Mouse (Mus musculus) myocyte (in vitro differentiated cells): ENCODE data around the gene Cfd. TPM values are rescaled to one million over a fixed set of nuclear protein-coding genes. Genes with fewer than 3 reads are reported as not detected.

Experiments
- H3K27me3 ChIP-seq: one replicate; pipeline ENCODE4 v1.6.1; 2011; ENCODE audit not compliant: control insufficient read depth, insufficient read depth, insufficient read length
- H3K36me3 ChIP-seq: one replicate; pipeline ENCODE4 v1.6.1; 2011; ENCODE audit not compliant: control insufficient read depth, insufficient read depth
- H3K4me2 ChIP-seq: one replicate; pipeline ENCODE4 v1.6.1; 2011; ENCODE audit warnings: low read depth, control low read depth
- H3K4me3 ChIP-seq: one replicate; pipeline ENCODE4 v1.5.1; 2011; ENCODE audit warnings: mild to moderate bottlenecking, control low read depth, moderate library complexity
- H3K79me2 ChIP-seq: one replicate; pipeline ENCODE4 v1.6.1; 2011; ENCODE audit not compliant: control insufficient read depth, insufficient read depth
- H3ac ChIP-seq: one replicate; pipeline ENCODE4 v1.6.1; 2011; ENCODE audit not compliant: control insufficient read depth, insufficient read length
- CEBPB ChIP-seq: IDR thresholded peaks from 2 replicates; pipeline ENCODE4 v1.6.1; 2011; ENCODE audit warnings: mild to moderate bottlenecking, moderate library complexity; ENCODE audit not compliant: poor library complexity, insufficient read depth, severe bottlenecking
- E2F4 ChIP-seq: IDR thresholded peaks from one replicate; pipeline ENCODE4 v1.6.1; 2011; ENCODE audit warnings: mild to moderate bottlenecking, control low read depth, moderate library complexity; ENCODE audit not compliant: insufficient read depth
- MAX ChIP-seq: IDR thresholded peaks from one replicate; pipeline ENCODE4 v1.6.1; 2011; ENCODE audit warnings: low read depth, mild to moderate bottlenecking, control low read depth
- MYOD1 ChIP-seq, 3 experiments: IDR thresholded peaks; one replicate each; pipeline ENCODE4 v1.6.1; 2011; ENCODE audit warnings: control low read depth in 2 of 3, low read depth in 2 of 3, mild to moderate bottlenecking in 2 of 3, moderate library complexity in 1 of 3; ENCODE audit not compliant: insufficient read length in 2 of 3, control insufficient read depth in 1 of 3
- MYOG ChIP-seq, 3 experiments: IDR thresholded peaks; one replicate each; pipeline ENCODE4 v1.6.1; 2011; ENCODE audit warnings: control low read depth in 2 of 3, low read depth in 2 of 3, mild to moderate bottlenecking in 2 of 3; ENCODE audit not compliant: insufficient read length in 2 of 3, control insufficient read depth in 1 of 3, insufficient read depth in 1 of 3
- POLR2A ChIP-seq: IDR thresholded peaks from one replicate; pipeline ENCODE4 v1.6.1; 2011; ENCODE audit warnings: low read depth, mild to moderate bottlenecking, control low read depth, moderate library complexity; ENCODE audit not compliant: insufficient read length
- POLR2AphosphoS2 ChIP-seq: IDR thresholded peaks from one replicate; pipeline ENCODE4 v1.6.1; 2011; ENCODE audit warnings: low read depth, control low read depth; ENCODE audit not compliant: insufficient read length
- REST ChIP-seq: IDR thresholded peaks from one replicate; pipeline ENCODE4 v1.6.1; 2011; ENCODE audit warnings: mild to moderate bottlenecking, control low read depth, moderate library complexity; ENCODE audit not compliant: insufficient read depth, insufficient read length
- SRF ChIP-seq: IDR thresholded peaks from one replicate; pipeline ENCODE4 v1.6.1; 2011; ENCODE audit warnings: low read depth; ENCODE audit not compliant: control insufficient read depth, insufficient read length
- TCF12 ChIP-seq: IDR thresholded peaks from one replicate; pipeline ENCODE4 v1.6.1; 2011; ENCODE audit warnings: mild to moderate bottlenecking, control low read depth; ENCODE audit not compliant: poor library complexity, insufficient read depth, severe bottlenecking
- TCF3 ChIP-seq: IDR thresholded peaks from one replicate; pipeline ENCODE4 v1.6.1; 2011; ENCODE audit warnings: low read depth, control low read depth; ENCODE audit not compliant: insufficient read length
- USF1 ChIP-seq: IDR thresholded peaks from one replicate; pipeline ENCODE4 v1.6.1; 2011; ENCODE audit warnings: low read depth, mild to moderate bottlenecking, control low read depth, moderate library complexity
- polyA plus RNA-seq: library from polyadenylated mRNA; unstranded; fragments of >200 nt; fragmentation: generic; extraction: Trizol; gene quantifications from one replicate; pipeline ENCODE4 v1.2.1, GENCODE M21; 2012; ENCODE audit warnings: missing spikeins

Cfd gene
- polyA plus RNA-seq, 1 experiment: not detected

DNA sequence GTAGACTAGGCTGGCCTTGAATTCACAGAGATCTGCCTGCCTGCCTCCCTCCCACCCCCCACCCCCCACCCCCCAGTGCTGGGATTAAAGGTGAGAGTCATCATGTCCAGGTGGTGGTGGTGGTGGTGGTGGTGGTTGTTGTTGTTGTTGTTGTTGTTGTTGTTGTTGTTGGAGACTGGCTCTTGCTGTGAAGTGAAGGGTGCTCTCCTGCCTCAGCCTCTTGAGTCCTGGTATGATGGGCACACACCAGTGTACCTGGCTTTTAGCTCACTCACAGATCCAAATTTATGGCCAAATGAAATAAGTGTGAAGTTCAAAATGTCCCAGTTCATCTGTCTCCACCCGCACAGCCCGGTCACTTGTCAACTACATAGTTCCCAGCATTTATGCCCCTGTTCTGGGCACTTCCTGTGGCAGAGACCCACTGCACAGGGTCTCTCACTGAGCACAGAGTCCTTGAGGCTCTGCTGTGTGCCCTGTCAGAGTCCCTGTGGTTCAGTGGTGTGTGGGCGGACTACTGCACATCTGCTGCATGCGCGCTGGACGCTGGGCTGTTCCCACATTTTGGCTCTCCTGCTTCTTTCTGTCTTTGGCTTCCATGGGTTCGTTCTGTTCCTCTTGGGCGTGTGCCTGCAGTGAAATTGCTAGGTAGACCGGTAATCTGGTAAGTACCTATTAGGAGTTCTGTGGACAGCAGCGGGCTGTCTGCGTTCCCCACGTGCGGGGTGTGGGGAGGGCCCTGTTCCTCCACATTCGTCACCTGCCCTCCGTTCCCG, 44.3 kb downstream of the Cfd start:
- no peak overlapping the region for H3K4me3 ChIP-seq
- no peaks in the 10 kb centered on the region for H3K79me2 ChIP-seq
- H3K4me2 ChIP-seq: peak overlapping the region; percentile 47
- no peak overlapping the region for H3ac ChIP-seq
- peaks cover 5% of the 10 kb centered on the region for H3K36me3 ChIP-seq
- no peak for TF ChIP-seq MAX
- TF ChIP-seq MYOG (IDR thresholded peaks at IDR 0.05; ENCODE audit: control insufficient read depth in 1 of 3, insufficient read depth in 1 of 3, insufficient read length in 2 of 3, low read depth in 2 of 3): peak in 2 of 3 experiments; percentile 49 to 66
- TF ChIP-seq MYOD1 (IDR thresholded peaks at IDR 0.05; ENCODE audit: control insufficient read depth in 1 of 3, insufficient read length in 2 of 3, low read depth in 2 of 3): peak in 2 of 3 experiments; percentile 73 to 79
- H3K27me3 ChIP-seq: no peaks in the 10 kb centered on the region

GRCm38 (mm10) chr10:79936284-79936910, 45.7 kb downstream of the Cfd start:
- Histone ChIP-seq H3ac (no peak overlapping the region), H3K4me3 (no peak overlapping the region), H3K4me2 (peak overlapping the region; percentile 71), H3K79me2 (no peaks in the 10 kb centered on the region), H3K36me3 (peaks cover 1% of the 10 kb centered on the region), H3K27me3 (no peaks in the 10 kb centered on the region)
- TF ChIP-seq SRF: no peak
- TF ChIP-seq MYOG (IDR thresholded peaks at IDR 0.05; ENCODE audit: control insufficient read depth in 1 of 3, insufficient read depth in 1 of 3, insufficient read length in 2 of 3, low read depth in 2 of 3): no peak
- TF ChIP-seq MAX: no peak
- no peak for TF ChIP-seq MYOD1 (IDR thresholded peaks at IDR 0.05; ENCODE audit: control insufficient read depth in 1 of 3, insufficient read length in 2 of 3, low read depth in 2 of 3)
- no peak for TF ChIP-seq TCF3

DNA sequence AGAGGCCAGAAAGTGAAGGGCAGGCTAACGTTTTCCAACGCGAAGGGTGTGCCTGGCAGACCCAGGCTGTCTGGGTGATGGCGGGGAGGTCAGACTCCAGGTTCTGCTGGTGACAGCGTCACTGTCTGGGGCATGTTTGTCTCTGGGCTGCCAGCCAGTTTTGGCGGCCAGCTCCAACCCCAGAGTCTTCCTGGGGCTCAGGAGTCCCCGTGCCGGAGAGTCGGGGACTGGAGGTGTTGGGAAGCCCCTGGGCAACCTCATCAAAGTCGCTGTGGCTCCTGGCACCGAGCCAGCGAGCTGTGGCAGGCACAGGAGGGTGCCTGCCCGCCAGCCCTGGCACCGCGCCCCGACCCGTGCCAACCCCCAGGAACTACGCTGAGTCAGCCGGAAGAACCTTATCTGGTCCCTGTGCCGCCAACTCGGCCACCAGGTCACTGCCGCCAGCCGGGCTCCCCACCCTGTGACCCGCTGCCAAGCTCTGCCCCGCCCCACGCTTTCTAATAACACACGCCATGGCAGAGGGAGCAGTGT, 46.3 kb downstream of the Cfd start:
- no peak for TF ChIP-seq CEBPB
- no peak for TF ChIP-seq E2F4
- no peak for TF ChIP-seq MAX
- TF ChIP-seq TCF12: no peak
- TF ChIP-seq POLR2AphosphoS2: no peak
- no peak for TF ChIP-seq POLR2A
- peak in 2 of 3 experiments; percentile 48 to 85 for TF ChIP-seq MYOG (IDR thresholded peaks at IDR 0.05; ENCODE audit: control insufficient read depth in 1 of 3, insufficient read depth in 1 of 3, insufficient read length in 2 of 3, low read depth in 2 of 3)
- no peak for TF ChIP-seq USF1
- peak; percentile 97 for TF ChIP-seq SRF
- no peak for TF ChIP-seq REST
- TF ChIP-seq MYOD1 (IDR thresholded peaks at IDR 0.05; ENCODE audit: control insufficient read depth in 1 of 3, insufficient read length in 2 of 3, low read depth in 2 of 3): peak in 1 of 3 experiments; percentile 65
- TF ChIP-seq TCF3: peak; percentile 43
- Histone ChIP-seq H3K79me2 (no peaks in the 10 kb centered on the region), H3K27me3 (no peaks in the 10 kb centered on the region), H3K4me2 (peak overlapping the region; percentile 71), H3K4me3 (no peak overlapping the region), H3K36me3 (no peaks in the 10 kb centered on the region), H3ac (no peak overlapping the region)

GRCm38 (mm10) chr10:79937775-79938526, 47.3 kb downstream of the Cfd start:
- no peaks in the 10 kb centered on the region for H3K36me3 ChIP-seq

DNA sequence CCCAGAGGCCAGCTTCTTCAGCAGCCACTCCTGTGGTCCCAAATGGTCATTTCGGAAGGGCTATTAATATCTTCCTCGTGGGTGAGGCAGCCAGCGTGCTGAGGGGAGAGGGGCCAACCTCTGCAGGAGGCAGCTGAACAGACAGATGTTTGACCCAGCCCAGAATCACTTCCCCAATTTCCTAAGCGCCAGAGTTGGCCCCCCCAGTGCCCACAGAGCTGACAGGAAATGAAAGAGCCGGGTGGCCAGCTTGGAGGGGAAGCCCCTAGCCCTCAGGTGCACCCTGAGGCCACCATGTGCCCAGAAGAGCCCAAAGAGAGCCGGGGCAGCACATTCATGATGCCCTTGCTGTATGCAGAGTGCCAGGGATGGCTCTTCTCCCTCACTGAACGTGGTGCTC, 50.1 kb downstream of the Cfd start:
- Histone ChIP-seq H3K27me3 (no peaks in the 10 kb centered on the region), H3K4me3 (no peak overlapping the region), H3ac (no peak overlapping the region), H3K4me2 (no peak overlapping the region), H3K79me2 (no peaks in the 10 kb centered on the region), H3K36me3 (no peaks in the 10 kb centered on the region)
- TF ChIP-seq MAX (no peak), MYOD1 (IDR thresholded peaks at IDR 0.05; ENCODE audit: control insufficient read depth in 1 of 3, insufficient read length in 2 of 3, low read depth in 2 of 3) (peak in 1 of 3 experiments; percentile 38), MYOG (IDR thresholded peaks at IDR 0.05; ENCODE audit: control insufficient read depth in 1 of 3, insufficient read depth in 1 of 3, insufficient read length in 2 of 3, low read depth in 2 of 3) (peak in 1 of 3 experiments; percentile 37)

More at GRCm38 (mm10) chr10:79937775-79938526, 47.3 kb downstream of the Cfd start:
- no peak overlapping the region for H3K4me3 ChIP-seq
- no peak overlapping the region for H3ac ChIP-seq
- no peaks in the 10 kb centered on the region for H3K27me3 ChIP-seq
- peak overlapping the region; percentile 71 for H3K4me2 ChIP-seq
- no peaks in the 10 kb centered on the region for H3K79me2 ChIP-seq
- no peak for TF ChIP-seq POLR2A
- no peak for TF ChIP-seq REST
- no peak for TF ChIP-seq POLR2AphosphoS2

Other genes with a start within 250 kb of the Cfd start
- not detected for gene Odf3l2, start 245.1 kb upstream of the Cfd start, polyA plus RNA-seq
- gene Madcam1, start 226.3 kb upstream of the Cfd start, polyA plus RNA-seq: not detected
- gene Tpgs1, start 221.5 kb upstream of the Cfd start, polyA plus RNA-seq: 80.2 TPM
- 299 TPM for gene Cdc34, start 208.7 kb upstream of the Cfd start, polyA plus RNA-seq
- 0.71 TPM for gene Gzmm, start 201.8 kb upstream of the Cfd start, polyA plus RNA-seq
- gene Bsg, start 186.4 kb upstream of the Cfd start, polyA plus RNA-seq: 1,268 TPM
- gene Hcn2, start 174.2 kb upstream of the Cfd start, polyA plus RNA-seq: 0.35 TPM
- gene Polrmt, start 144.3 kb upstream of the Cfd start, polyA plus RNA-seq: 82.3 TPM
- gene Fgf22, start 135.8 kb upstream of the Cfd start, polyA plus RNA-seq: 0.26 TPM
- 91.3 TPM for gene Rnf126, start 123.9 kb upstream of the Cfd start, polyA plus RNA-seq
- 28.9 TPM for gene Fstl3, start 113.6 kb upstream of the Cfd start, polyA plus RNA-seq
- 0.07 TPM for gene Prss57, start 99.9 kb upstream of the Cfd start, polyA plus RNA-seq
- 70.0 TPM for gene Palm, start 97.3 kb upstream of the Cfd start, polyA plus RNA-seq
- gene Misp, start 69.9 kb upstream of the Cfd start, polyA plus RNA-seq: 0.06 TPM
- 158 TPM for gene Ptbp1, start 36.4 kb upstream of the Cfd start, polyA plus RNA-seq
- gene Prtn3, start 16.4 kb upstream of the Cfd start, polyA plus RNA-seq: 0.22 TPM
- gene Plppr3, start 16.2 kb upstream of the Cfd start, polyA plus RNA-seq: 5.4 TPM
- gene Elane, start 4.6 kb upstream of the Cfd start, polyA plus RNA-seq: not detected
- 31.4 TPM for gene Med16, start 18.1 kb downstream of the Cfd start, polyA plus RNA-seq
- not detected for gene Gm26602, start 20.0 kb downstream of the Cfd start, polyA plus RNA-seq
- gene Kiss1r, start 26.1 kb downstream of the Cfd start, polyA plus RNA-seq: 0.59 TPM
- 69.0 TPM for gene R3hdm4, start 30.4 kb downstream of the Cfd start, polyA plus RNA-seq
- 1.2 TPM for gene Arid3a, start 36.2 kb downstream of the Cfd start, polyA plus RNA-seq
- gene Wdr18, start 69.3 kb downstream of the Cfd start, polyA plus RNA-seq: 35.1 TPM
- 0.73 TPM for gene Grin3b, start 79.9 kb downstream of the Cfd start, polyA plus RNA-seq
- gene Tmem259, start 93.5 kb downstream of the Cfd start, polyA plus RNA-seq: 152 TPM
- gene Cnn2, start 97.7 kb downstream of the Cfd start, polyA plus RNA-seq: 109 TPM
- 15.6 TPM for gene Abca7, start 105.6 kb downstream of the Cfd start, polyA plus RNA-seq
- 0.53 TPM for gene Arhgap45, start 125.8 kb downstream of the Cfd start, polyA plus RNA-seq
- gene Polr2e, start 148.9 kb downstream of the Cfd start, polyA plus RNA-seq: 209 TPM
- 1,278 TPM for gene Gpx4, start 156.3 kb downstream of the Cfd start, polyA plus RNA-seq
- 44.6 TPM for gene Sbno2, start 214.7 kb downstream of the Cfd start, polyA plus RNA-seq
- gene Stk11, start 224.9 kb downstream of the Cfd start, polyA plus RNA-seq: 150 TPM
- gene Atp5d, start 247.8 kb downstream of the Cfd start, polyA plus RNA-seq: 1,163 TPM
- gene Cbarp, start 250.0 kb downstream of the Cfd start, polyA plus RNA-seq: 10.0 TPM